Mouse (Mus musculus): ENCODE data around the gene Zbtb24.

DNA sequence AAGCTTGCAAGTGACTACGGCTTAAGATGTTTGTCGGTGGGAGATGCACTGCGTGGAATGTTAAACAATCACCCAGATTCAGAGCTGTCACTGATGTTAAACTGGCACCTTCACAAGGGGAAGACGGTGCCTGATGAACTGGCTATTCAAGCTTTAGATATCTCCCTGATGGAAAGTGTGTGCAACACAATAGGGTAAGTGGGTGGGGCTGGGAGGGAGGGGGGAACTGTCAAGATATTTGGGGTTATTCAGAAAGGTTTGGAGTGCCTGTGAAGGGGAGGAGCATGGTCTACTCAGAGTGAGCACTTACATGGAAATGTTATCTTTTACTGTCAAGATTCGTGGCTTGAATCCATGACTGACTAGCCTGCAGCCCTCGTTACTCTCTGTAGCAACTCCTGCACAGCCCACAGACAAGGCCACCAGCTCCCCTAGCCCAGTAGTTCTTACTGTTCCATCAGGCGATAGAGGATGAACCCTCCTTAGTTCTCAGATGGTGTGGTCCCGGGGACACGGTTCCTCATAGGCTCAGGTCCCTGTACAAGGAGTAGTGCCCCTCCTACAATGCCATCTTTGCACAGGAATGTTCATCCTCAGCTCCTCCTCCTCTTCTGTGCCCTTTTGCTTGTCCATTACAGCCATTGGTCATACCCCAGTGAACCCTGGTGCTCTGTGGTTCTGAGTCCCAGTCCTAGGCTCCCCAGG is 29.5 kb upstream of the Zbtb24 start:
- no peak for TF ChIP-seq CTCF (IDR thresholded peaks at IDR 0.05; ENCODE audit: control insufficient read depth, insufficient read depth, insufficient replicate concordance, low read depth, low read length)
- TF ChIP-seq POLR2A (IDR thresholded peaks at IDR 0.05; ENCODE audit: control insufficient read depth, low read depth, low read length) = no peak

Measured in testis, adult 2 months (tissue).